Mouse (Mus musculus) olfactory bulb, adult 2 months (tissue): ENCODE data around the gene Adamts8.

Experiments
- CTCF ChIP-seq: fragments of 200-500 bp; IDR thresholded peaks from 2 replicates; pipeline ENCODE4 v1.5.1; 2012; ENCODE audit warnings: low read depth, mild to moderate bottlenecking, low read length, moderate library complexity; ENCODE audit not compliant: insufficient read depth
- POLR2A ChIP-seq: fragments of 200-500 bp; IDR thresholded peaks from 2 replicates; pipeline ENCODE4 v1.6.1; 2012; ENCODE audit warnings: mild to moderate bottlenecking, low read depth, low read length, moderate library complexity; ENCODE audit not compliant: insufficient read depth

- TF ChIP-seq CTCF (no peak), POLR2A (no peak)
These were observed 24.5 kb downstream of the Adamts8 start for GRCm38 (mm10) chr9:30966881-30967280.
